Mouse (Mus musculus) embryonic fibroblast, embryonic 13.5 days (primary cell): ENCODE data around the gene Anapc2.

Experiments
- CTCF ChIP-seq: IDR thresholded peaks from 2 replicates; pipeline ENCODE4 v1.5.1; 2011; ENCODE audit warnings: mild to moderate bottlenecking, control low read depth, low read length, moderate library complexity, borderline replicate concordance; ENCODE audit not compliant: insufficient read depth
- POLR2A ChIP-seq: IDR thresholded peaks from 2 replicates; pipeline ENCODE4 v1.6.1; 2011; ENCODE audit warnings: low read depth, mild to moderate bottlenecking, control low read depth, low read length, moderate library complexity

DNA sequence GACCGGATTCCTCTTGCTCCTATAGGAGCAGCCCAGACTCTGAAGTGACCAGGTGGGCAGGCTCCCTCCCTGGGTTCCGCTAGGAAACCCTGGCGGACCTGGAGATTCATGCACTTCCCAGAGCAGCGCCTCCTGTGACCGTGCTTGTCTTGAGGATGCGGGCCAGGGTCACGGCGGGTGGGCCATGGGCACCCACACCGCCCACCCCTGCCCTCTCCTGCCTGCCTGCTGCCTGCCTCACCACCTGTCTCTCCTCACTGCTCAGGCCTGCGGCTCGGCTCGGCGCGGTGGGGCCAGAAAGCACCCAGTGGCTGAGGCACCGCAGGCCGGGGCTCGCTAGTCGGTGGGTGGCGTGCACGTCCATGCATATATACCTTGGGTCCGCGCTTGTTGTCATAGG, 38.7 kb downstream of the Anapc2 start:
- no peak for TF ChIP-seq POLR2A
- TF ChIP-seq CTCF: no peak
